Mouse (Mus musculus) brain, embryonic 14.5 days (tissue): Measurements from ENCODE around the gene Rad50. TPM values are rescaled to one million over a fixed set of nuclear protein-coding genes. Genes with fewer than 3 reads are reported as not detected.

ENCODE experiments used
- DNase-seq: peaks from one replicate; pipeline ENCODE4 v3.0.0-alpha.2; 2011; ENCODE audit warnings: low read depth
- CTCF ChIP-seq: fragments of 200-500 bp; IDR thresholded peaks from 2 replicates; pipeline ENCODE4 v1.5.1; 2012; ENCODE audit warnings: inconsistent platforms, mild to moderate bottlenecking, moderate library complexity, borderline replicate concordance; ENCODE audit not compliant: insufficient read depth, insufficient read length; ENCODE audit errors: extremely low read depth
- POLR2A ChIP-seq: fragments of 200-500 bp; IDR thresholded peaks from 2 replicates; pipeline ENCODE4 v1.6.1; 2012; ENCODE audit warnings: mild to moderate bottlenecking, inconsistent platforms, borderline replicate concordance; ENCODE audit not compliant: poor library complexity, insufficient read depth, insufficient read length, severe bottlenecking; ENCODE audit errors: extremely low read depth
- polyA plus RNA-seq: library from polyadenylated mRNA; depleted of rRNA; stranded (reverse); fragments of >200 nt; gene quantifications from 2 replicates; pipeline ENCODE4 v1.2.3, GENCODE M21; 2012

Rad50 gene
- polyA plus RNA-seq, 1 experiment = 6.4 TPM

DNA sequence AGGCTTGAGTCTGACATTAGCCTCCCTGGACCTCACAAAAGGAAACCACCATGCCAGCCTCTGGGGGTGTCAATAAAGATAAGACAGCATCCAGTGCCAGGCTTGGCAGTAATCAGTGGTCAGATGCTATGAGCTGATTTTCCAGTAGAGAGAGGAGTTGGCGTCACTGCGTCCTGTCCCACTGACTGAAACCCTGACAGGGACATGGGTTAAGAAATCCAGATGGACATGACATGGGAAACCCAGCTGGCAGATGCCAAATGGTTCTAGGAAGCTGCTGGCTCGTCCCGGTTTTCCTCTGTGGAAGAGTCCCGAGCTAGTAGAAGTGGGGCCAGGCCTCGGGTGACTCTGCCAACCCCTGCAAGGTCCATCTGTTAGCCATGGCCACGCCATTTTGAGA, 73.5 kb downstream of the Rad50 start:
- TF ChIP-seq POLR2A = no peak
- no peak for TF ChIP-seq CTCF
- DNase-seq = no peak

DNA sequence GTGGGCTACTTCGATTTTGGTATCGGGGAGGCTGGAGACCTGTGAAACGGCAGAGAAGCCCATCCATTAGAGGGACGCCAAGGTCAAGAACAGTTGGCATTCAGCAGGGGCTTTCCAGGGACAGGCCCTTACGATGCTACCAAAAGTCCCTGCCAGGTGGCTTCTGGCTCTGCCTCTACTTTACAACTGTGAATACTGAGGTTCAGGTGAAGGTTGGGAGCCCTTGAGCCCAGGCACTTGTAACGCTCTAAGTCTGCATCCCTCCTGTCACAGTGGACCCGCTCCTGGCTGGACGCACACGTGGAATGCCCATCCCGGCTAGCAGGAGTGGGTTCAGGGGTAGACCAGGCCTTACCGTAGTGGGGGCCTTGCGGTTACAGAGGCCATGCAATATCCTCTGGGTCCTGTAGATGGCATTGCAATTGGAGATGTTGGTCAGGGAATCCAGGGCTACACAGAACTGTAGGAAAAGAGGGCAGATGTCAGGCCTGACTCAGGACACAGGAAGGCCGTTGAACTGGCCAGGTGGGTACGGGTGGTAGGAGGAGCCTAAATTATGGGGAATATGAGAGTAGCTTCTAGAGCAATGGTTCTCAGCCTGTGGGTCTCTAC, 74.9 kb downstream of the Rad50 start:
- TF ChIP-seq CTCF = peak; percentile 53; the same call in 1 of the 2 replicates
- no peak for TF ChIP-seq POLR2A
- DNase-seq = no peak

- TF ChIP-seq POLR2A (no peak), CTCF (peak; percentile 86; the same call in 1 of the 2 replicates)
- DNase-seq = peak; percentile 89
Measured at GRCm38 (mm10) chr11:53627859-53628258, 79.3 kb downstream of the Rad50 start.

- TF ChIP-seq POLR2A = no peak
- TF ChIP-seq CTCF = no peak
- DNase-seq = no peak
Measured at GRCm38 (mm10) chr11:53626802-53627373, 80.2 kb downstream of the Rad50 start.

DNA sequence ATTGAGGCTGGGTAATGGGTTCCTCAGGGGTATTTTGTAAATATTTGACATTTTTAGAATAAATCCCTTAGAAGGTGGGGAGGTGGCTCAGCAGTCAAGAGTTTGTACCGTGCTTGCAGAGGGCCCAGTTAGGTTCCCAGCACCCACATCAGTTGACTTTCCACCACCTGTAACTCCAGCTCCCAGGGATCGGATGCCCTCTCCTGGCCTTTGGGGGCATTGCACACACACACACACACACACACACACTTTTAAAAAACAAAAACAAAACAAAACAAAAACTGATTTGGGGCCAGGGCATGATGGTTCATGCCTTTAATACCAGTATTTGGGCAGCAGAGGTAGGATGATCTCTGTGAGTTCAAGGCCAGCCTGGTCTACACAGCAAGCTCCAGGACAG, 83.0 kb downstream of the Rad50 start:
- no peak for TF ChIP-seq CTCF
- no peak for TF ChIP-seq POLR2A
- no peak for DNase-seq

GRCm38 (mm10) chr11:53623573-53623972, 83.5 kb downstream of the Rad50 start:
- TF ChIP-seq POLR2A (no peak), CTCF (no peak)
- no peak for DNase-seq

- DNase-seq = no peak
- TF ChIP-seq CTCF (no peak), POLR2A (no peak)
Measured at GRCm38 (mm10) chr11:53622440-53622806, 84.7 kb downstream of the Rad50 start.

DNA sequence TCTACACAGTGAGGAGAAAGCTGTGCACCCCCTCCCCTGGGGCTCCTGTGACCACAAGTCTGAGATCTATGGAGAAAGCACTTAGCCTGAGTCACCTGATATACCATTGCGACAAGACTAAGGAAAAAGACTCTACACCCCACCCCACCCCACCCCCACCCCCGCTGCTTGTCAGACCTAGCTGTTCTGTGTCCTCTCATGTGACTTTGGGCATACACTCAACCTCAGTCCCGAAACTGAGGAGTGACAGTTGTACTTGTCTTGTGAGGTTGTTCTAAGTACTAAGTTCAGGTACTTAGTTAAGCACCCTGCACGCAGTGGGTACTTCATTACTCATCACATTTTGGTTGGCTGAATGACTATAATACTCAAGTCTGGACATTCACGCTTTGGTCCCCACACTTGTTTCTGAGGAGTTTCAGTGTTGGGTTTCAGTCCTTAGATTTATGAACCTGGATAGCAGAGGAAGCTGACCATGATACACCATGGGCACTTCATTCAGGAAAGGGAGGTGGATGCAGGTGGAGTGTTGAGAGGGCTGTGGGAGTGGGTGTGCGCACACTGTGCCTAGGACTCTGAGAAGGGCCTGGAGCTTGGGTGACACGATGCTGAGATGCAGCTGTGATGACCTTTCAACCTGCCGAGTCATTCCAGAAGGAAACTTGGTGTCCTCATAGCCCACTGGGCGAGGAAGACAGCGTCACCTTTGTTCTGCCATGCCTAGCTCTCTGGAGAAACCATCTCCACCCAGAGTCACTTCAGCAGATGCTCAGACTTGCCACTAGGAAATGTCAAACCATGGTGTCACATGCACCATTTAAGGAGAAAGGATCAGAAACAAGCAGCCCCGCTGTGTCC, 85.3 kb downstream of the Rad50 start:
- no peak for TF ChIP-seq POLR2A
- TF ChIP-seq CTCF = no peak
- no peak for DNase-seq

DNA sequence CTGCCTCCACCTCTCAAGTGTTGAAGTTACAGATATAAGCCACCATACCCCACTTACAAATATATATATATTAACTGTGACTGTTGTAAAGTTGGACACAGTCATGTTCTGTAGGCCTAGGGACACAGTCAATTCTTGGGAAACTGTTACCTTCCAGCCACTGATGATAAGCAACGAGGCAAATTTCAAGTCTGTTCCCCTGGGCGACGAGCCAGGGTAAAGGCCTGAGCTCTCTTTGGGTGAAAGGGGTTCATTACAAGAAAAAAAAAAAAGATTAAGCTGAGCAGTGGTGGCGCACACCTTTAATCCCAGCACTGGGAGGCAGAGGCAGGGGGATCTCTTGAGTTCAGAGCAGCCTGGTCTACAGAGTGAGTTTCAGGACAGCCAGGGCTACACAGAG, 87.0 kb downstream of the Rad50 start:
- no peak for TF ChIP-seq CTCF
- no peak for TF ChIP-seq POLR2A
- DNase-seq = no peak

- TF ChIP-seq POLR2A = no peak
- no peak for TF ChIP-seq CTCF
- no peak for DNase-seq
Measured at GRCm38 (mm10) chr11:53619428-53619827, 87.7 kb downstream of the Rad50 start.

DNA sequence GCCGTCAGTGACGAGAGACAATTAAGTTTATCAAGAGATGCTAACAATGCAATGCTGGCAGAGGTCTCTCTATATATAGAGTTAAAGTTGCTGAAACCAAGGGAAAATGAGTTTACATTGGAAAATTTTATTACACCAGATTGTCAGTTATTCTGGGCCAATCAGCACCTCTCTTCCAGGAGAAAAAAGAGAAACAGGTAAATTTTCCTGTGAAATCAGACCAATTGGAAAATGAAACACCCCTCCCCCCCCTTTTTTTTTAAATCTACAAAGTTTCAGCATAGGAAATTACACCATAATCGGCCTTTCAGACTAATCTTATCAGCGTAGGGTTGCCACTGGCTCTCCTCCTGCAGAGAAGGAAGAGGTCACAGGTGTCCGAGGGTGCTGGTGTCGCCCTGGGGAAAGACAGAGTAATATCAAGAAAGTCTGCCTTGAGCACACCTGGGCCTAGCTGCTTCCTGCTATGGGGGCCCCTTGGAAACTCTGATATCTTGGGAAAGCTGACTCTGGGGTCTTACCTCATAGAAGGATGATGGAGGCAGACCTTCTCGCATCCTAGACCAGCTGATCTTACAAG, 88.4 kb downstream of the Rad50 start, which contains the start of gene Il4:
Gene Il4, minus strand, starts transcription at position 51 of the 580 bp plus-strand sequence.
- DNase-seq = no peak
- TF ChIP-seq CTCF (no peak), POLR2A (no peak)
